Mouse (Mus musculus) CD4-positive, CD25-positive, alpha-beta regulatory T cell, adult 4 months (primary cell): ENCODE results near the gene Limch1. TPM values are rescaled to one million over a fixed set of nuclear protein-coding genes. Genes with fewer than 3 reads are reported as not detected.

Source experiments
- ATAC-seq: one replicate; pipeline ENCODE4 v1.8.0; 2017
- polyA plus RNA-seq, 2 experiments: library from polyadenylated mRNA; unstranded; fragments of 100-300 nt; shearing (Covaris generic); gene quantifications; one replicate each; pipeline ENCODE4 v1.2.1; 2017

Limch1 gene
- polyA plus RNA-seq, 2 experiments from 2014 or later = not detected

DNA sequence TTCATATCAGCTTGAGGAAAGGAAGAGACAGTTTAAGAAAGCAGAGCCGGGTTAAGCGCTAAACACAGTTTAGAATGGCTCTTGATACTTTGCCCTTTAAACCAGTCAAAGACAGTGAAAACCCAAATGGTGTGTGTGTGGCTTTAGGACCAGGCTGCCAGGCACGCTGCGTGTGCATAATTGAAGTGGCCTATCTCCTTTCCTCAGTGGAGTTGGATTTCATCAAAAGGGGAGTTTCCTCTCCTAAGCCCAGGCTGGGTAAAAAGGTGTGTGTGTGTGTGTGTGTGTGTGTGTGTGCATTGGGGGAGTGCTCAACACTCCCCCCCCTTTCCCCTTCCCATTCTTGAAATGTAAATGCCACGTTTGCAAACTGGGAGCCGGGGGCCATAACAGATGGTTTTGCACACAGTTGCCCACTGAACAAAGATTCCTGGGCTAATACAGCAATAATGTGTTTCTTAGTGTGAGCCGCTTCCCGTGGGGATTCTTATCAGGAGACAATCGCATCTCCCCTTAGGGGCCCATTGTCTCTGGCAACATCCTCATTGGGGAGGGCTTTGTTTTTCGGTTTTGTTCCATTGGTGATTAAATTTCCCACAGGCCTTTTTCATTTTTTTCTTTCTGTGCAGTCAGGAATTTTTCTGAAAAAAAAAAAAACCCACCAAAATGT lies 2.3 kb downstream of the Limch1 start:
- no peak for ATAC-seq

DNA sequence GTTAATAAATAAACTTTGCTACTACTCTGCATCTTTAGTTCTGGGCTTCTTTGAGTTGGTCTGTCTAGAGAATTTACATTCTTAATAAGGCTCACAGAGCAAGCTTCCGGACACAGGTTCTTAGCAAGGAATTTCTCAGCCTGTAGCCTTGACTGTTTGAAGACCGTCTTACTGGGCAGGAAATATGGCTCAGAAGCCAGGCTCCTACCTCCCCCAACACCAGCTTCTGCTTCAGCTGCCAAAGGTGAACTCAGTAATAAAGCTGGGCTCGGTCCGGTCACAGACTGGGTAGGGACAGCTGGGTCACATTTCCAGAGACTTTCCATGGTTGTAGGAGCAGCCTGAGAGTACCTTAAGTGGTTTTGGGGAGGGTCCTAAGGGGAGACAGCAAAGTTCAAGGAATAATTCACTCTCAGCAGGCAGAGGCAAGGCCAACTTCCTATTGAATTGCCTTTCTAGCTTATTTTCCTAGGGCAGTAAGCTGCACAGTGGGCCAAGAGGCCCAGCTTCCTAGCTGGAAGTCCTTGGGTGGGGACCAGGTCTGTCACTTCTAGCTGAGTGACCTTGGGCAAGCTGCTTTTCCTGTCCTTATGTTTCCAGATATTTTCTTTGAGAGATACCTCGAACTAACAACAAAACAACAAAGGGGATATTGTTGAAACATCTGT lies 3.0 kb downstream of the Limch1 start:
- no peak for ATAC-seq

DNA sequence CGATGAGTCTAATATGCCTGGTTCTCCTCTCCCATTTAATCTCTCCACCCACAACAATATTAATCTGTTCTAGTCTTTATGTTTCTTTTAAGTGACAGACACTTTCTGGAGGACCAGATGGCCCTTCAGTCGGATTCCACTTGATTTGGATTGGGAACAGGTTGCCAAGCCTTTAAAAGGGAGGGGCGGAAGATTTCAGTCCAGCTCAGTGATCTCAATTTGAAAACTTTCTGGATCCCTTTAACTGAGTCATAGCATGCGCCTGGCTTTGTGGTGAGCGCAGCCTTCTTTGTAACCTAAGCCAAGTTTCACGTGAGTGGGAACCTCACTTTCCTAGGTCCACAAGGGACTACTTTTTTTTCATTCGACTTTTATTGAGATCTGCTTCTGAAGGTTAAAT lies 5.0 kb downstream of the Limch1 start:
- no peak for ATAC-seq

DNA sequence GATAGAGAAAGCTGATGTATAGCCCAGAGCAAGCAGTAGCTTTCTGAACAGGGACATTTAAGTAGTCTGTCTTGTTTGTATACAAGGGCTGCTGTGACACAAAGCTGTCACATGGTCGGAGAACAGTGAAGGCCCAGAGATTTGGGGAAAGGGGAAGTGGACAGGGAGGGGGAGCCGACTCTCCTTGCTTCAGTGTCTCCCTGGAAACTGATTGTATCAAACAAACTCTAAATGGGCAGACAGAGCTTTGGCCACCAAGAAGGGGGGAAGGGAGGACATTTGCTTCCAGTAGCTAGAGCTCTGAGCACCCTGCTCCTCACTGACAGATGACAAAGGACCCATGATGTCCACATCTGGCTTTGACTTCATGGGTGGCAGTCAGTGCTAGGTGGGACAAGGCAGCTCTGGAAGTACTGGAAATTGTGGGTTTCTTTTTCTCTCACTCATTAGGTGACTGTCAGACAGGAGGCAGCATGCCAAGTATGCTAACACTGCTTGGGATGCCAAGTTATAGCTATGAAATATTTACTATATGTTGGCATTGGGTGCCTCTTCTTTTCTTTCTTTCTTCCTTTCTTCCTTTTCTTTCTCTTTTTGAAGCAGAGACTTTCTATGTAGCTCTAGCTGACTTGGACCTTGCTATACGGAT lies 5.8 kb downstream of the Limch1 start:
- no peak for ATAC-seq

DNA sequence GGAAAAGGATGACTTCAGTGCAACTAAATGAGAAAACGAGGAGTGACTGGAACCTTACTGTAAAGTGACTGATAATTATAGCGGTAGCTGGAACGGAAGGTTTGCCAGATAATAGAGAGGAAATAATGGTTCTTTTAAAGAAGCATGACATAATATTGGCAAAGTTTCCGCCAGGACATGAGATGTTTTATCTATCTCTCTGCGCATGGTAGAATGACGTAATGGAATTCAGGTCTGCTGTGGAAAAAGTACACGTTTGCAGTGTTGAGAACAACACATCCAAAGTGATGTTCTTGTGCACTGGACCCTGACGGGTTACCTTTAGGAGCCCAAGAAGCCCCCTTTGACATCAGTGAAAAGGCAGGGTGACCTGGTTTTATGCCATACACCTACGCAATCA lies 8.0 kb downstream of the Limch1 start:
- ATAC-seq = no peak

DNA sequence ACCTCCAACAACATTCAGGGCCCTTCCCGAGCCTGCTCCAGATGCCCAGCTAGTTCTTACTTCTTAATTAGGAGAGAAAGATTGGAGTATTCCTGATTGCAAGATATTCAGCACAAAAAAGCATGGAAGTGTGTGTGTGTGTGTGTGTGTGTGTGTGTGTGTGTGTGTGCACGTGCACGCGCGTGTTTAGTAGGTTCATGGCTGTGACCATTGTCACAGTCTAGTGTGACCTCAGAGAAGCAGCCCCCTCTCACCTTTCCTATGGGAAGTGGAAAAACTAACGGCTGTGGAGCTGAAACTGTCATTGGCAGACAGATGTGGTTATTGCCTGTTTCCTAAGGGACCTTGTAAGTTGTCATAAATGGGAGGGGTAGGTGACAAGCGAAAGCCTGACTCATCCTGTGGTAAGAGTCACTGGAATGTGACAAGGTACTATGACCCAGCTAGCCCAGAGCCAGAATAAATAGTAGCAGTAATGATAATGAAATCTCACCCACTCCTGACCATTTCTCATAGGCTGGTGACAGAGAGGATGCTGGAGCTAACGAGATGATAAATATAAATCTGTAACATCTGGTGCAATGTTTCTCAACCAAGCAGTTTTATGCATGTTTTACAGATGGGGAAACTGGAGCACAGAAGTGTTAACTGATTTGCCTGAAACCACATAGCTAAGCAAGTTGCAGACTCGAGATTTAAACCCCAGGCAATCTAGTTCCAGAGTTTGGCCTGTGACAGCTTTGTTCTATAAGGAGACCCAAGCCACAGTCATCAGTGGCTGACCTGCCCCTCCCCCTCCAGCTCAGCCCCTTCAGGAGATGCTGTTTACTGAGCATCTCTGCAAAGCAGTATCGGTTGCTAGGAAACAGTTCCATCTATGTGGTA lies 11.4 kb downstream of the Limch1 start:
- ATAC-seq = no peak

DNA sequence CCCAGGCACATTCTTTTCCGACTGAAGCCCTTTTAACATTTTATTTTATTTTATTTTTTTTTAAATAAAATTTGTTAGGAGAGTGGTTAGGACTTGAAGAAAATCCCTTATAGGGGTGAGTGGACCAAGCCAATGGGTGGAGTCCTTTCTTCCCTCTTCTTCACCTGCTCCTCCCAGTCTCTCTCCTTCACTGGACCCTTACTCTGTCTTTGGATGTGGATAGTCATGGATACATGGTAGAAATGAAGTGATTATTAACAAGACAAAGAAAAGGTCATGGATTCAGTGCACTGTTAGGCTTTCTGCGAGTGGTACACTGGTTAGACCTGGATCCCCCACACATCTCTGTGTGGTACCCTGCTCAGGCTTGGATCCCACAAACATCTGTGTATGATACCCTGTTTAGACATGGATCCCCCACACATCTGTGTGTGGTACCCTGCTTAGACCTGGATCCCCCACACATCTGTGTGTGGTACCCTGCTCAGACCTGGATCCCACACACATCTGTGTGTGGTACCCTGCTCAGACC lies 12.1 kb downstream of the Limch1 start:
- ATAC-seq = no peak

DNA sequence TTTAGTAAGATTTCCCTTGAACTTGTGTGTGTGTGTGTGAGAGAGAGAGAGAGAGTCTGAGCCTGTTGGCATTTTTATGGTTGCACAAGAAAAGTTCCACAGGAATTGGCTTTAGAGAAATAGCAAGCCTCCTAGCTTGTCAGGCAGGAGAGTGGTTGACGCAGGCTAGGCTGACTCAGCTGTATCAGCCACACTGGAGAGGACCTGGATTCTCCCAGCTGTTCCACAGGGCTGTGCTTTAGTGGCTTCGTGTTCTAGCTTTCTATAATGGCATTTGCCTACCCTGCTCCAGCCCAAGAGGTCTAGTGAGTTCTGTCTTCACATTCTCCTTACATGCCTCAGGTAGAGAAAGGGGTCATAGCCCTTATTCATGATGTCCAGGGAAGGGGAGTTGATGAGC lies 13.7 kb downstream of the Limch1 start:
- no peak for ATAC-seq

DNA sequence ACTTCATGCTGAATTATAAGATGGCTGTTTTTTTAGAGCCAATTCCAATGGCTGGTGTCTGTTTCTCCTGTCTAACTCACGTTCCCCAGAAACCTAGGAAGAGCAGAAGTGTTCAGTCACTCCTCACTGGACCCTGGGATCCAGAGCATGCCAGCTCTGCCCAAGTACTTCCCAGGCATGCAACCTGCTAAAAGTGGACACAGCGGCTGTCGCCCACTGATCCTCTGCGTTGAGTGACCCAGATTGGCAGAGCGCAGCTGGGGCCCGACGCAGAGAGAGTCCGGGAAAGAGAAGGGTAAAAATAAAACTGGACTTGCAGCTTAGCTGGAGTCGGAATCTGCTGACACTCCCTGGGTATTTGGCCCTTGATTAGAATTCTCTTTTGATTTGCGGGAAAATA lies 15.1 kb downstream of the Limch1 start:
- ATAC-seq = no peak

DNA sequence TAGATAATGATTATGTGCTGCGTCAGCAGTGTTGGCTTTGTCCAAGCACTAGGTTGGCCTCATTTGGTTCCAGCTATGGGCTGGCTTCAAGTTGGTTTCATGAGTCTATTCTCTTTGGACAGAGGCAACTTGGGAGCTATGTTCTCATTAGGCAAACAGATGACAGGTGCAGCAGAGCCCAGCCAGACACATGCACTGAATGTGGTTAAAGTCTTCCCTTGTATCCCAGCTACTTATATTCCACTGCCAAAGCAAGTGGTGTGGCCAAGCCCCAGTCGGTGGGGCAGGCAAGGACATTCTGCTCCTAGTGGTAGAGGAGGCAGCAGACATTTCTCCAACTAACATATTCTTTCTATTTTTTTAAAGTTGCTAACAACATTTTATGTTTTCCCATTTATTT lies 16.4 kb downstream of the Limch1 start:
- no peak for ATAC-seq

DNA sequence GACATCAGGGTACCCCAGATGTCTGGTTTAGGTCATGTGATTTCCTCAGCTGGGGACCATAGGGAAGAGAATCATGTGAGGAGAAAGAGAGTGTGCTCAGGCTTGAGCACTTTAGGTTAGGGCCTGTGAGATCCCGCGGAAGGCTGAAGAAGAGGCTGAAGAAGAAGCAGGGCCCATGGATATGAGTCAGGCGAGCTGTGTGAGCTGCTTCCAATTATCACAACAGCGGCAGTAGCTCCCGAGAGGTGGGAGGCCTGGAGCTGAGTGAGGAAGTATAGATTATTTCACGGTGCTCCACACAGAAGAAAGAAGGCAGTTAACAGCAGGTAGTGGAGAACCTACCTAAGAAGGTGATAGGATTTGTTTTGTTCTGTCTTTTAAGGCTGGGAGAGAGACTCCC lies 18.5 kb downstream of the Limch1 start:
- no peak for ATAC-seq

DNA sequence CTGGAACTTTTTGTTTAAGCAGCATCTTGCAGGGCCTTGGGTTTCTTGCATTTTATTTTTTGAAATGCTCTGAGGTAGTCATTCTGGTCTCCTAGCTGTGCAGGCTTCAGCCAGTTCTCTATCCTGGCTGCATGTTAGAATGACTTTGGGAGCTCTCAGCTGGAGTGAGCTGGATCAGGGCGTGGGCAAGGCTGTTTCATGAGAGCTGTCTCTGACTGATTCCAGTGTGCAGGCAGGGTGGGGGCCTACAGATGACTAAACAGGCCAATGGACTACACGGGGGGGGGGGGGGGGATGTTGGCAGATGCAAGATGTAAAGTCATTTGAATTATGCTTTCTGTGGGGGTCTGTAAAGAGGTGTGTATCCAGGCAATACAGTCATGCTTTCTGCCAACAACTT lies 20.3 kb downstream of the Limch1 start:
- ATAC-seq = no peak

DNA sequence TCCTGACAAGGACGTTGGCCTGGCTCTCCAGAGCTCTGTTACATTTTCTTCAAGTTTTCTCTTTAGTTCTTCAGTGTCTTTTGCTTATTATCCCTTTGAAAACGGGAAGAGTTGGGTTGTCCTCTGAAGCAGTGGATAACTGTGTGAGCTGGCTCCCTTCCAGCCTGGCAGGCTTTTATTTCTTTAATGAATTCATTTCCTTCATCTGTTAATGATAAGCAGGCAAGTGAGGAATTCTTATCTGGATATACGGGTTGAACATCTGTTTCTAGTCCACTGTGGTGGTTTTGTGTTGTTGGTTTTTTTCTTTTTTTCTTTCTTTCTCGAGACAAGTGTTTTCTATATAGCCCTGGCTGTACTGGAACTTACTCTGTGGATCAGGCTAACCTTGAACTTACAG lies 22.4 kb downstream of the Limch1 start:
- ATAC-seq = no peak

DNA sequence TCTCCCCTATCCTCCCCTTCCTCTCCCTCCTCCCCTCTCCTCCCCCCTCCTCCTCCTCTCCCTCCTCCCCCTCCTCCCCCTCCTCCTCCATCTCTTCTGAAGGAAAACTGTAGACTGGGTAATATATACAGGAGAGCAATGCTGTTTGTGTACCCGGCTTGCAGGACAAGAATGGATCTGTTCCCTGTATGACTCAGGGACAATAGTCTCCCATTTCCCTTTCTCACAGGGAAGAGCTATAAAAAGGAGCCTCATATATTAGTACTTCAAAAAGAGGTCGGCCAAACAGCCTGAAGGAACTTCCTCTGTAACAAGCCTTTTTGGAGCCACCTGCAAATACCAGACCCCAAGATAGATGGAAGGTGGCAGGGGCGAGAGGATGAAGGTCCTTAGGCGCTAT lies 23.4 kb downstream of the Limch1 start:
- ATAC-seq = no peak

DNA sequence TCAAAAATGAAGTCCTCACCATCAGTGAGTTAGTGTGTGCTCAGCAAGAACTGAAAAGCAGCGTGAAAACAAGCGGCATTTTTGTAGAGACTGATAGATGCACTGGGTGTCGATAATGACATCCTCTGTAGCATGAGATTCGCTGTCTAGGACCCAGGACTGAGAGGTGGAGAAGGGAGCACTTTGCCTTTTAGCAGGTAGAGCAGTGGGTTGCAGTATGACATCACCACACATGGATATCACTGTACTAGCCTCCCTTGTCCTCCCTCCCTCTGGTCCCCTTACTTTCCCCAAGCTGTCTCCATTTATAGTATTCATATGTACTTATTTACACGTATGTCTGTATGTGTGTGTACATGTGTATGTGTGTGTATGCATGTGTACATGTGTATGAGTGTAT lies 23.9 kb downstream of the Limch1 start:
- no peak for ATAC-seq

DNA sequence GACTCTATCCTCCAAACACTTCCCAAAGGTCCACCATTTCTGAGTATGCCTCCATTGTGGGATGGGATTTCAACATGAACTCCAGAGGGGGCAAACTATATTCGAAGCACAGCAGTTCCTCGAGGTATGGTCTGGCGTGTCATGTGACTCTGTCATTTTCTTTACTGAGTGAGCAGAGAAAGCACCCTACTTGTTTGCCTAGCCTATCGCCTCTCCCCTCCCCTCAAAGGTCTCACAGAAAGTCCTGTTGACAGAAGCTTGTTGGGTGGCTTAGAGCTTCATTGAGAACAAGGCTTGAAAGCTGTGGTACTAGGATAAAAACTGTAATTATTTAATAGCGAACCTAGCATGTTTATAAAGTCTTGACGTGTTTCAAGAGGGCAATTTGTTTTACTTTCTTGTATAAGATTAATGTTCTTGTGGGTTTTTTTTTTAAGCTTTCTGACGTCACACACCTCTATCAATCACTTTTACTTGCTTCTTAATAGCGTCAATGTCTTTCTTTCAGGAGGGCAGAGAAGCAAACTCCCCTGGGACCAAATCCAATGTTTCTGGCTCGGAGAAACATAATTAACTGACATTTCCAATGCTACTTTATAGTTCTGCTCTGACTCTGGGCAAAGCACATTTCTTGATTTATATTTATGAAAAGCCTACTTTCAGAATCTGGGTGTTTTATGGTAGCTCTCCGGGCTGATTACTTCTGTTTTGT lies 32.5 kb downstream of the Limch1 start:
- ATAC-seq = no peak

DNA sequence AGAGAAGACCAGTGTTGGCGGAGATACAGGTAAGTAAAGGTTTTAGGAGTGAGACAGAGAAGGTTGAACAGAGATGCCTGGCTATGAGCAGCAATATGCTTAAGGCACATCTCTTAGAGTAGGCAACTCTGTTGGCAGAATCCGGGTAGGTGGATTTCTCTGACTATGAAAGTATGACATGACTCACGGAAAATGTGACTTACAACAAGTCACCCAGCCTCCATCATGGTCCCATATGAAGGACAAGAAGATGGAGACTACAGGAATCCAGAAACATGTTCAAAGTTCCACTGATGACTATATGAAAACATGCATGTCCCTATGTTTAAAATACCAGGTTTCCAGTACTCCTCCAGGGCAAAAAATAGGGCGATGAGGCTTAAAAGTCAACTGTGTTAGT lies 34.7 kb downstream of the Limch1 start:
- no peak for ATAC-seq

DNA sequence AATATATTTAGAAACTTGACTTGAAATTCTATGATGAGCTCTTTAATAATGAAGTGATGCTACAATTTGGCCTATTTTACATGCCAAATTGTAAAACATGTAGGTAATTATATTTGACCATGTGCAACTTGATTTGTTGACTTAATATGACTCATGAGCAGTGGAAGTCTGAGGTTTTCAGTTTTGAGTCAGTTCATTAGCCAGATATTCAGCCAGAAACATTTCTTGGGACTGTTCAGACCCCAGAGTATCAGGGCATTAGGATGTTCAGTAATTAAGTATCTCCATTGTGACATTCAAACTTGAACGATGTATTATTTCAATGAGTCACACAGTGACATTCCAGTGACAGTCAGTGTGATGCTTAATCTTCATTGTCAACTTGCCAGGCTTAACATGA lies 35.9 kb downstream of the Limch1 start:
- ATAC-seq = no peak

DNA sequence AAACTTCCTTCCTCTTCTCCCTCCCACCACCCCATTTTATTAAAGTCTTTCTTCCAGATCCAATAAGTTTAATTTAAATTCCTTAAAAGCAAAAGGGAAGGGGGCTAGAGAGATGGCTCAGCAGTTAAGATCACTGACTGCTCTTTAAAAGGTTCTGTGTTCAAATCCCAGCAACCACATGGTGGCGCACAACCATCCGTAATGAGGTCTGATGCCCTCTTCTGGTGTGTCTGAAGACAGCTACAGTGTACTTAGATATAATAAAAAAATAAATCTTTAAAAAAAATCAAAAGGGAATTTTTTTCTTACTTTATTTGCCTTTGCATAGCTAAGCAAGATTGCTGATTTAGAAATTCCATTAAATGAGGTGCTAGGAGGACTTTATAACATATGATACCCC lies 37.2 kb downstream of the Limch1 start:
- ATAC-seq = no peak

DNA sequence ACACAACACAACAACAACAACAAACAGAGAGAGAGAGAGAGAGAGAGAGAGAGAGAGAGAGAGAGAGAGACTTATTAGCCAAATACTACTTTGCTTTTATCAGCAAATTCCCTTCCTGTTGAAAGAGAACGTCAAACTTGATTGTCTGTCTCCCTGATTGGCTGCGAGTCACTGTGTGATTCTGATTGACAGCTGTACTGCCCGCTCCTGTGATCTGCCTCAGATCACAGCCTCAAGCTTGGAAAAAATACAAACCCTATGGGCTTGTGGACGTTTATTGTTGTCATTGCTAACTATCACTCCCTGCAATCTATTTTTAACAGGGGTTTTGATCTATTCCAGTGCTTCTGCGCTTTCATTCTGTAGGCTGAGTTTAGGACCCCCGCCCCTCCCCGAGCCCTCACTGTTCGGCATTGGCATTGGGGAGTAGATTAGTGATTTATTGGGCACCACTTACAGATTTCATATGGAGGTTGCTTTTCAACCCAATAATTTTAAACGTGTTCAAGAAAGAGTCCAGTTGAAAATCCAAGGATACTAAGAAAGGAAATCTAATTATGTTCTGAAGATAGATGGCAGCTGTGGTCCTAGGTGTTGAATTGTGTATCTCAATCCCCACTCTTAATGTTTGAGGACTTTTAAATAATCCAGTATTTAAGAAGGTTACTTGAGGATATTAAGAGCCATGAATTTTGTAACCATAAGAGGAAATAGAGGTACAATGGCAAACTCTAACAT lies 39.2 kb downstream of the Limch1 start:
- no peak for ATAC-seq

DNA sequence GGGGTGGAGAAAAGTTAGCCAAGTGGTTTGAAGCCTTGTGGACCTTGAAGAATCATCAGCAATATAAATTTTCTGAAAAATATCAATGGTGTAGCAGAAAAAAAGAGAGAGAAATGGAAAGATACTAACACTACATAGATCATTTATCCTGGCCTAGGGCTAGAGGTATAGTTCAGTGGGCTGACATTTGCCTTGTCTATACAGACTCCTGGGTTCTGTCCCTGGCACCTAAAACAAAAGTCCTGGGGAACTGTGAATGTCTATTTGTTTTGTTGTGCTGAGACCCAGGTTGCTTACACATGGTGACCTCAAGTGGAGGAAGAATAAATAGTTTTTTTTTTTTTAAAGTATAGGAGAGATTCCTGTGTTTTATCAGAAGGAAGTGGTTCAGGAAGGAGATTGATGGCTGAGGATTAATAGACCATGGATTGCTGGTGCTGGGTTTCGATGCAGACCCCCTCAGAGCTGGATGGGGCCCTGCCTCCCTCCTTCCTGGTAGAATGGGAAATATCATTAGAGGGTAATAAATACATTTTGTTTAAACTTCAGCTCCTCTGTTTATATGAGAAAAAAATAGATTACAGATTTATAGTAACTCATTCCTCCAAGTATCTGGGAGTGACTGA lies 40.5 kb downstream of the Limch1 start:
- ATAC-seq = no peak
